Mouse (Mus musculus) embryonic stem cell, embryonic (primary cell): ENCODE data around the gene Glp2r.

Experiments
- CTCF ChIA-PET, 4 experiments: fragments of 300-600 bp in 2 of 4; fragments of 350-600 bp in 2 of 4; sonication (Branson Sonifier 250); formaldehyde crosslinking; loops; one replicate each; lab custom pipeline; 2022; ENCODE audit warnings: inconsistent platforms in 2 of 4; lab: Charles Lee
- POLR2A ChIA-PET, 4 experiments: fragments of 300-600 bp in 2 of 4; fragments of 350-600 bp in 2 of 4; sonication (Branson Sonifier 250); formaldehyde crosslinking; loops; one replicate each; lab custom pipeline; 2022; ENCODE audit warnings: antibody characterized with exemption in 4 of 4, inconsistent platforms in 1 of 4; lab: Charles Lee

Glp2r gene

DNA sequence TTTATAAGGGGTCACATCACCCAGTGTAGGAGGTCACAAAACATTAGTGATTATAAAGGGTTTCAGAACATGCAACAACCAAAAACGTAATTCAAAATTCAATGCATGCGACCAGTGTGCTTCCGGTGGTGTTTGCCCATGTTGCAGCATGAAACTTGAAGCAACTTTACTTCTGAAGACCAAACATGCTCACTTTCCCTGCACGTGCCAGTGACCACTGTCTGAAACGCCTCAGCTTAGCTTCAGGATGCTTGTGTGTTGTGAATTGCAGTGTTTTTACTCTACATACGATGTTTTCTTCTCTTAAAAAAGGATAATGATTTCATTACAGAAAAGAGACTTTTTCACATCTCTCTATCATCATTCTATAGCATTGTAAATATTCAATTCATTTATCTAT is 32.6 kb downstream of the Glp2r start:
- POLR2A ChIA-PET = no interaction called here

DNA sequence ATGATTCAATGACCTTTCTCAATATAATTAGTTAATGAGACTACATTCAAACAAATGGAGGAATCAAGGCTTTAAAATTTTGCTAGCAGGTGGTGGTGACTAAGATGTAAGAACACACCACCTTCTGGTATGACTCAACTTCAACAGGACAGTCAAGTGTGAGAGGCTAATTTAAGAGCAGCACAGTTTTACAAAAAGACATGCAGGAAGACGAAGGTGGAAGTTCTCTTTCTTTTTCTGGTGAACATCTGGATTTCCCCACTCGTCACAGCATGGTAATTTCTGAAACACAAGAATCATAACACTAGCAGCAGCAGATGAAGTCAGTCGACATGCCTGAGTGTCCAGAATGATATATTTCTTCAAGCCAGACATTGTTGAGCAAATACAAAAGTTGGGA is 36.4 kb downstream of the Glp2r start:
- ChIA-PET CTCF (interaction anchor here in 1 of 4 experiments (0.6 kb wide), 1 partner anchor 841 kb away, joined by 4 read pairs; no protein-coding TSS in a partner anchor), POLR2A (no interaction called here)

More for the DNA sequence above, 32.6 kb downstream of the Glp2r start:
- CTCF ChIA-PET = no interaction called here

DNA sequence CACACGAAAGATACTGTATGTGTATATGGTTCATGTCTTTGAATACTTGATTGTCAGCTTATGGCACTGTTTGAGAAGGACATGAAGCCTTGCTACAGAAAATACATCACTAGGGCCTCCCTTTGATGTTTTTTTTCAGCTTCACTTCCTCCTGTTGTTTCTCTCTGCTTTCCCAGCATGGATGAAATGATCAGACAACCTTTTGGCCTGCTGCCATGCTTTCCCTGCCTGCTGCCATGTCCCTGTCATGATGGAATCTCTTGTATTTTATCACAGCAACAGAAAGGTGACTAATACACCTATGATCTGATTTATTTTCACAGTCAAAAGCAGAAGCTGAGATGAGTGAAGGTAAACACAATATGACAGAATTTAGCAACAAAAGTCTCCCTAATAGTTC is 37.2 kb downstream of the Glp2r start:
- CTCF ChIA-PET = interaction anchor here in 1 of 4 experiments (0.6 kb wide), 1 partner anchor 57 kb away, joined by 13 read pairs; no protein-coding TSS in a partner anchor
- POLR2A ChIA-PET = no interaction called here

DNA sequence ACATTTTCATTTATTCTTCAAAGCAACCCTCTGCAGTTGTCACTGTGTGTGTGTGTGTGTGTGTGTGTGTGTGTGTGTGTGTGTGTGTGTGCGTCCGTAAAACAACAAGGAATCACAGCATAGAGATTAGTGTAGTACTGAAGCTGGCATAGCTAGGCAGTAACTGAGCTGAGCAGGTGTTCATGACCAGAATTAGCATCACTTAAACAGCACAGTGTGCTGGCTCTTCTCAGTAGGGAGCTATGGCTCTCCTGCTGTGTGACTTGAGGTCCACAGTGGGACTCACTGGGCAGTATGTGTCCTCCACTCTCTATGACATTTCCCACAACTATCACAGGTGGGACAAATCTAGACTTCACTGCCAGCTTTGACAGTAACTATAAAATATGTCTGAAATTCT is 39.9 kb downstream of the Glp2r start:
- ChIA-PET POLR2A (no interaction called here), CTCF (interaction anchor here in 1 of 4 experiments (0.6 kb wide), 1 partner anchor 27 kb away, joined by 3 read pairs; no protein-coding TSS in a partner anchor)

DNA sequence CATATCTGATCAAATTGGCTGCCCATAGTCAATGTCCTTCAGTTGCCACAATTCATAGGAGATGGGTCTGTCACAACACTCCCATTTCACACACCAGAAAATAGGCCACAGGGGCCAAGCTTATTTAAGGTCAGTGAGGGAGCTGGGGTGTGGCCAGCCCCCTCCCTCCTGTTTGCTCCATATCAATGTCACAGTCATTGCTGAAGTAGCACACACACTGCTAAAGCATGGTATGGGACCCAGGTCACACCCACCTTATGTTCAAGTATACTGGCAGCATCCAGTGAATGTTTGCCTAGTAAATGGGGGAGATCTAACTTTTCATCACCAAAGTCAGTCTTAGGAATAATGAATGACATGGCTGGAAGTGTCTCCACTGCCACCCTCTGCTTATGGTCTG is 42.2 kb downstream of the Glp2r start:
- ChIA-PET CTCF (no interaction called here), POLR2A (no interaction called here)

DNA sequence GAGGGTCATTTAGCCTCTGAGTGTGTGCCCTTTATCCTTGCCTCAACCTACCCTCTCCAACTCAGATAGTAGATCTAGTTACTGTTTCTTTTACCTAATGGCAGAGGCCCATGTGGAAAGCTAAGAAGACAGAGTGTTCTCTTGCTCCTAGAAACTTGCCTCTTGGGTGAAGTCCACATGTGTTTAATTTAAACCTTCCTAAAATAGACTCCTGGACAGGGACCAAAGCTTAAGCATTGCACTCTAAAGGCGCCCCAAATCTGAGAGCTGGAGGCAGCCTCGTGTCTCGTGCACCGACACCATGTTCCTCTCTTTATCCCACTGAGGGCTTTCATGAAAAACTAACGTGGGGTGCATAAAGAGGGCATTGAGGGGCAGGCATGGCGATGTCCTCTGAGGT is 43.9 kb downstream of the Glp2r start:
- ChIA-PET POLR2A (interaction anchor here in 1 of 4 experiments (1.3 kb wide), 1 partner anchor 10 kb away, joined by 3 read pairs; no protein-coding TSS in a partner anchor), CTCF (no interaction called here)

DNA sequence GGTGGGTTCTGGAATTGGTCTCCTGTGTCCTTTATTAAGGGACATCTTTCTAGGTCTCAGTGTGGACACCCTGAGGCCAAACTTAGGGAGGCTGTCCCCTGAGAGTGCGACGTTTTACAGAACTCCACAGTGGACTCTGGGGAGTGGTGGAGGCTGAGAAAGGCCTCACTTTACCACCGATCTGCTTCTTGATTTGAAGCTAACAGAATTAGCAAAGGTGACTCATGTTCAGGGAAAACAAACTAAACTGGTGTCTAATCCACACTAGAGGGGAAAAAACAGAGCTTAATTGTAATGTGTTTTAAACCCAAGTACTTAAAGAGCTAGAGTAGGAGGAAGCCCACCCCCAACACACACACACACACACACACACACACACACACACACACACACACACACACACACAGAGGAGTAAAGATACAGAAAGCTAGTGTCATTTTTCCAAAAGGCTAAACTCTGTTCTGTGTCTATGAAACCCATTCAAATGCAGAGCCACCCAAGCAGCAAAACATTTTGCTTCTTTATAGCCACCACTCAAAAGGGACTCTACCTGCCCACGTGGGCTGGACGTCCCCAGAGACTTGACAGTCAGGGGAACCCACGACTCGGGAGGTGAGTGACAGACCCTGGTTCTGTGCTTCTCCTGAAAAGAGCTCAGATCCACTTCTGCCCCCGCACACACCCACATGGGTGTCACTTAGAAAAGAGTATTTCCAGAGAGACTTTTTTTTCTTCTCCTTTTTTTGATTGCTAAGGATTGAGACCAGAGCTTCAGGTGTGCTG is 47.5 kb downstream of the Glp2r start:
- ChIA-PET POLR2A (no interaction called here), CTCF (no interaction called here)

DNA sequence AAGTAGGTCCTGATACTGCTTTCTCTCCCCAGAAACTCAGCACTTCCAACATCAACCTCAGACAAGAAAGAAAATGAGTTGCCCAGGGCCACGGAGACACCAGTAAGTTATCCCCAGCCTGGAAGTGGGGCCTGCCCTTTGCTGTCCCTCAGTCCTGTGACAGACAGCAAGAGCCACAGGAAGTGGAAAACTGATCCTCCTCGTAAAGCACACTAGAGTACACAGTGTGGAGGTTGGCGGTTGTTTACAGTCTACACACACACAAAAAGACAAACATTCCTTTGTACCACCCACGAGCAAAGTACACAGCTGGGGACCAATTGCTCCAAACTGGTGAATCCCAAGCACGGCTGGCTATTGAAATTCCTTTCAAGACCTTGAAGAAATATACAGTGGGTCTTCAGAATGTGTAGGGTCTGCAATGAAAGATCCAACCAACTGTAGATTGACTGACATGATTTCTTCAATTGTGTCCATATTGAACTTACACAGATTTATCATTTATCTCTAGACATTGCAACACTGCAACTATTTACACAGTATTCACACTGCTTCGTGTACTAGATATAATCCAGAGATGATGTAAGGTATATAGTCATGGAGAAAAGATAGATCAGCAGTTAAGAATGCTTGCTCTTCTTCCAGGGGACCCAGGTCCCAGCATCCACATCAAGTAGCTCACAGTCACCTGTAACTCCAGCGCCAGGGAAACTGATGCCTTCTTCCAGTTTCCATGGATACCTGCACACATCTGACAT is 48.4 kb downstream of the Glp2r start:
- CTCF ChIA-PET = no interaction called here
- POLR2A ChIA-PET = no interaction called here

DNA sequence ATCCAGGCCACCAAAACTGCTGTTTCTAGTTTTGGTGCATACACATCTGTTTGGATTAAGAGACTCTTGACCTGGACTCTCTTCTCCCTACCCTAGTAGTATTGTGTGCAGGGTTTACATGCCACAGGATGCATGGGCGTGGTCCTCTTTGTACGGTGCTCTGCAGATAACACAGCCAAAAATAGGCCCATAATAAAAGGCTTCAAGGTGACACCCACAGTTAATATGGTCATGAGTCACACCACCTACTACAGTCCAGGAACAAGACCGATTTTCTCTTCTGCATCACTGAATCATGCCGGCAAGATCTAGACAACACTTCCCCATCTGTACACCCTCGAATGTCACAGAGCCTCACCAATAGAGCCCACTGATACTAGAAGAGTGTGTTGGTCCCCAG is 49.5 kb downstream of the Glp2r start:
- POLR2A ChIA-PET = no interaction called here
- CTCF ChIA-PET = no interaction called here

DNA sequence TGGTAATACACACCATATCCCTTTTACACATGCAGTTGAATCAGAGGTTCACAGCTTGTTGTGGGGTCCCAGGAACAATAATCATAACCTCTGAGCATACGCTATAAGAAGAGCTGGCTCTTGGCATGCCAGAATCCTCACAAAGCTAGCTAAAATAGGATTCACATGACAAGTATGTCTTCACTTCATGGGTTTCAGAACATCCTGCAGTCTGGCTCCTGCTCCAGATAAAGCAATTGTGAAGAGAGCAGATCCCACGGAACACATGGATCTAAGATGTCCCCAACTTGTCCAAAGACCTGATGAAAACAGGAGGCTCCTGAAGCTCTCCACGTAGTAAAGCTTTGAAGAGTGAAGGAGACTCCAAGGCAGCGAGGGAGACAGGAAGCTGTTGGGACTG is 55.6 kb downstream of the Glp2r start:
- ChIA-PET CTCF (interaction anchor here in 1 of 4 experiments (0.6 kb wide), 1 partner anchor 26 kb away, joined by 3 read pairs; no protein-coding TSS in a partner anchor), POLR2A (no interaction called here)

DNA sequence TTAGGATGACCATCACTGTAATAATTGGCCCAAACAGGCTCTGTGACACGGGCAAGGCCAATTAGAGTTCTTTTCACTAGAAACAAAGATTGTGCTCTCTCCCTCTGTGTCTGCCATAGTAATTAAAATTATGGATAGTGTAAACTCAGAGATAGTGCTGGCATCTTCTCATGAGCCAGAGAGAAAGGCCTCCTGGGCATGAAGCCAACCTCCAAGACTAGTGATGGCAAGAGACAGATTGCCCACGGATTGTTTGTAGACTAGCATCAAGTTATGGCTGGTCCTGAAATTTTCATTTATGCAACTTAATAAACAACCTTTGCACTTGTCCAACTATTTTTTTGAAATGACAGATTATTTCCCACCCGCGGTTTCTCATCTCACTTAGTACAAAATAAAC is 58.0 kb downstream of the Glp2r start:
- CTCF ChIA-PET = no interaction called here
- POLR2A ChIA-PET = no interaction called here

DNA sequence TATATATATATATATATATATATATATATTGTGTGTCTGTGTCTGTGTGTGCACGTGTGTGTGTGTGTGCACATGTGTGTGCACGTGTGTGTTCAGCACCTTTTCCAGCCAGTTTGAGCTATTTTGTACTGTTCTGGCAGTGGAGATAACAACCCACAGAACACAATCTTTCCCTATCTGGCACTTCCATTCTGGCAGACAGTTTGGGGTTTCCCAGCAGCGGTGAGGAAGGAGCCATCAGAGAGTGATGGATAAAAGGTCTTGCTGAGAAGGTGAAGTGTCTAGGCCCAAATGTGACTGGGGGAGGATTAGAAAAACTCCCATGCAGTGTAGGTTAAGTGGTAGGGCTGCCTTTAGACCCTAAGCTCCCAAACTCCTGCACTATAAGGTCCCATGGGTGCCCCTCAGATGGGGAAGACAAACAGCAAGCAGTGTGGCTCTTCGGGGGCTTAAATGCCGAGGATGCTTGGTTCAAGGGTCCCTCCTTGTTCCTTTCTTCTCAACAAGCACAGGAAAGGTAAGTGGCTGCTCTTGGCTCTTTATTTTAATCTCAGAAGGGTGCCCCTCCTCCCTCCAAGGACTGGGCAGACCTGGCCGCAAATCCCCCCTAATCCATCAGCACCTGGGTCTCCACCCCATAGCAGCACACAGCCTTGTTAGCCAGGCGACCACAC is 76.1 kb downstream of the Glp2r start, which contains the start of gene Rcvrn:
TSS of gene Rcvrn (plus strand) at position 624 of the 674 bp plus-strand sequence.
- ChIA-PET POLR2A (no interaction called here), CTCF (no interaction called here)

DNA sequence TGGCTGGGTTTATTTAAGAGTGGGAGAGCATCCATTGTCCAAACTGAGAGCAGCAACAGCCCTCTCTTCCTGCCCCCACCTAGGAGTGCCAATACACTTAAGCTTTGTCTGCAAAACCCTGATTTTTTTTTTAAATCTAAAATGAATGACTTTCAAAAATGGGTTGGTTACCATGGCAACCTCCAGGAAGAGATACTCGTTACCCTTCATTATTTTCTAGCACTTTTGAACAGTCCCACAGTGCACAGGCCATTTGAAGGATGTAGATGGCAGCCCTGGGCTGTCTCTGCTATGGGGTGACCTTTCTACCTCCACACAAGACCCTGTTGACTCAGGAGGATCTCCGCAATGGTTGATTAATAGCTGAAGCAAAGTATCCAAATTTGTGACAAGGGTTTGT is 84.8 kb downstream of the Glp2r start:
- CTCF ChIA-PET = no interaction called here
- POLR2A ChIA-PET = no interaction called here

DNA sequence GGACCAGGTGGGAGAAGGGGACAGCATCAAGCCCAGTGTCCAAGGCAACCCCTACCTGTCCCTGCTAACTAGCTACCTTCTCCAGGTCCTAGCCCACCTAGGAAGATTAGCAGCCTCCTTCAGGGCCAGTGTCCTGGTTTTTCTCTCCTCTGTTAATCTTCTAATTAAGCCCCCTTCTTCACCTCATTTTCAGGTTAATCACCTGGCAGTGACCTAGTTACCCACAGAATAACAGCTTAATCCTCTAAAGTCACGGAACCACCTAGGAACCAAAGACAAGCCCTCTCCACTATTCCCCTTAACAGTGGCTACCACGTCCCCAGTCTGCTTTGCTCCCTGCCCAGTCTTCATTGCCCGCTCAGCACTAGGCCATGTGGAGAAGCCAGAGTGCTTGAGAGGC is 89.1 kb downstream of the Glp2r start:
- POLR2A ChIA-PET = no interaction called here
- CTCF ChIA-PET = interaction anchor here in 1 of 4 experiments (0.6 kb wide), 1 partner anchor 128 kb away, joined by 7 read pairs; no protein-coding TSS in a partner anchor

DNA sequence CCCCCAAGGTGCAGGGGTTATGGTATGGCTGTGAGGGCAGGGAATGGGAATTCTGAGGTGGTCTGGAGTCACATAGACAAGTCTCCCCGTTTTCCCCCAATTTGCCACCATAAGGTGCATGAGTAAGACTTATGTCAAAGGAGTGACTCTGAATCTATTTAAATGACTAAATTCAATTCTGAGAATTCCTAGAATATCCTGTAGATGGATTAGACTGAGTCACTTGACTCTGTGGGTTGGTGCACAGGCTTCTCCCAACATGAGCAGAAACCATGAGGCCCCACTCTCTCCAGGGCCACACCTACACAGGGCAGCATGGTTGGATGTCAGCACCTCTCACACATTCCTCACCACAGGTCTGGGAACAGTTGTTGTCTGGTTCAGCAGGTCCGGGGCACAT is 91.0 kb downstream of the Glp2r start:
- ChIA-PET POLR2A (no interaction called here), CTCF (no interaction called here)

DNA sequence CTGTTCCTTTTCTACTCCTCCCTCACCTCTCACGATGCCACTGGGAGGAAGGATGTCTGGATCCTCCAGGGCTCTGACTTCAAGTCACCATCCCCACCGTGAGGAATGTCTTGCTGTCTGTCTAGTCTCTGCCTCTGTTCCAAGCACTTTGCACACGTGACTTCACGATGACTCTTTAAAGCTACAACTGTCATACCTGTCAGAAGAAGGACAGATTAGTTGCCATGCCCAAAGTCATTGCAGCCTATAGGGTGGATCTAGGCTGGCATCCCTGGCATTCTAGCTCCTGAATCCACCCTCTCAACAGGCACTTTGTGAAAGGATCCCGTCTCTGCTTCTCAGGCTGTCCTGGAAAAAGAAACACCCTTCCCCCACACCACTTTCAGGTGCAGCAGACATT is 91.7 kb downstream of the Glp2r start:
- ChIA-PET CTCF (interaction anchor here in 1 of 4 experiments (0.6 kb wide), 1 partner anchor 78 kb away, joined by 3 read pairs; no protein-coding TSS in a partner anchor), POLR2A (no interaction called here)

DNA sequence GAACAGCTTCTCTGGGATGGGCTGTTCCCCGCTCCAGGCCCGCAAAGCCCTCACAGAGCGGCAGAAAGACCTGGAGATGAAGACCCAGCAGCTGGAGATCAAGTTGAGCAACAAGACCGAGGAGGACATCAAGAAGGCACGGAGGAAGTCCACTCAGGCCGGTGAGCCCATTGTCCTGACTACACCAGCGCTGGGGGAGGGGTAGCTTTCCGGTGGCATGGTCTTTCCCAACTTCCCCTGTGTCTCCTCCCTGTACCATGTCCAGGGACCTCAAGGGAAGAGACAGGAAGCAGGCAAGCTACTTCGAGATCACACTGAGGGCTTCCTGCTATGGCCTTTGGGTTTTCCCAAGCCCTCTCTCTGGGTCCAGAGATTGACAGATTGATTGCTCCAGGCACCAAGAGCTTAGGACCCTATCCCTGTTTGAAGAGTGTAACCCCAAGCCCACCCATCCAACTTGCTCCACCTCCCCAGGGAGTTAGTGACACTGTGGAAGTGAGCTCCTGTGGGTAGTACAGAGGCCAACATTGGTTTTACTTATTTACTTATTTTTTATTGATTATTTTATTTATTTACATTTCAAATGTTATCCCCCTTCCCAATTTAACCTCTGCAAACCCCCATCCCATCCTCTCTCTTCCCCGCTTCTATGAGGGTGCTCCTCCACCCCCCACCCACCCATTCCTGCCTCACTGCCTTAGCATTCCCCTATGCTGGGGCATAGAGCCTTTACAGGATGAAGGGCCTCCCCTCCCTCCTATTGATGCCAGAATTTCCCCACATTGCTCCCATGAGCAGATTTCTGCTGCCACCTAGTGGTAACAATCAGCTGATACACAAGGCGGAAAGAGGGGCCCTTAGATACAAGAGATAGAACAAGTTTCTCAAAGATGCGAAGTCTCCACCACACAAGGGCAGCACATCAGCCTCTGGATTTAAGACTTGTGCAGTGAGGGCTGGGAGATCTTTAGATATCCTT is 95.1 kb downstream of the Glp2r start:
- ChIA-PET CTCF (interaction anchor here (0.6 to 2.4 kb wide), 45 partner anchors 8 to 1734 kb away, joined by 3 to 28 read pairs (median 4); no protein-coding TSS in a partner anchor), POLR2A (interaction anchor here in 1 of 4 experiments (1.0 kb wide), 1 partner anchor 15 kb away, joined by 3 read pairs; no protein-coding TSS in a partner anchor)

DNA sequence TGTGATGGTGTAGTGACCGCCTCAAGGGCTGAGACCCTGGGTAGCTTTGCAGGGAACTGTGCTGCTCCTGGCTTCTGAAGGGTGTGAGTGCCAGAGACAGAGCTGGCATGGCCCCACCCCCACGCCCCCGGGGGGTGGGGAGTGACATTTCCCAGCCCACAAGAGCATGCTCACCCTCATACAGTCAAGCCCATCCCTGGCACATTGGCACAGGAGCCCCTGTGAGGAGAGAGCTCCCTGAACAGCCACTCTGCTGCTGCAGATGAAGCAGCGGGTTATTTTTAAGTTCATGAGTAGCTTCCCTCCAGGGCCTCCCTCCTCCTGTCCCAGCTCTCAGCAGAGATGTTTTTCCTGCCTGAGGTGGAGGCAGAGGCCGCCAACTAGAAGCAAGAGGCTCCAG is 98.8 kb downstream of the Glp2r start:
- ChIA-PET POLR2A (interaction anchor here in 1 of 4 experiments (0.6 to 1.1 kb wide), 2 partner anchors 10 to 14 kb away, joined by 3 to 5 read pairs; no protein-coding TSS in a partner anchor), CTCF (interaction anchor here (0.6 to 1.6 kb wide), 4 partner anchors 14 to 562 kb away, joined by 3 to 5 read pairs (median 3); no protein-coding TSS in a partner anchor)
